Mouse (Mus musculus): Measurements from ENCODE around the gene Gdpd3.
"Not testable (repeated sequence)": the region's sequence is repeated elsewhere in the genome, so short reads cannot be mapped to it uniquely, and the experiment has no call there.

Gene Gdpd3

GRCm38 (mm10) chr7:126766201-126766600 is at the start of gene Gdpd3:
TSS of gene Gdpd3 (plus strand) at chr7:126766334.
- no peak for DNase-seq (ENCODE audit: low spot score in 2 of 2)

DNA sequence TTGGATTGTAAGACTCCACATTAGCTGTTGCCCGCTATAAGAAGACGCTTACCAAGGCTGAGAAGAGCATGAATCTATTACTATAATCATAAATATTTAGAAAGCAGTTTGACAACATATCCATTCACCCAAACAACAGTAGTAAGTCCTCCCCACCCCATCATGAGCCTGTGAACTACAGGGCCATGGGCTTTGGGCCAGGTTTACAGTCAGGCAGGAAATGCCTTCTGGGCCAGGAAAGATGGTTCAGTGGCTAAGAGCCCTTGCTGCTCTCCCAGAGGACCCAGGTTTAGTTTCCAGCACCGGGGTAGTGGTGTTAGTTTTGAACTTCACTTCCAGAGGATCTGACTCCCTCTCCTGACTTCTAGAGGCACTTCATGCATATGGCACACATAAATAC is 48.6 kb upstream of the Gdpd3 start:
- DNase-seq (ENCODE audit: low spot score in 2 of 2), result no peak

DNA sequence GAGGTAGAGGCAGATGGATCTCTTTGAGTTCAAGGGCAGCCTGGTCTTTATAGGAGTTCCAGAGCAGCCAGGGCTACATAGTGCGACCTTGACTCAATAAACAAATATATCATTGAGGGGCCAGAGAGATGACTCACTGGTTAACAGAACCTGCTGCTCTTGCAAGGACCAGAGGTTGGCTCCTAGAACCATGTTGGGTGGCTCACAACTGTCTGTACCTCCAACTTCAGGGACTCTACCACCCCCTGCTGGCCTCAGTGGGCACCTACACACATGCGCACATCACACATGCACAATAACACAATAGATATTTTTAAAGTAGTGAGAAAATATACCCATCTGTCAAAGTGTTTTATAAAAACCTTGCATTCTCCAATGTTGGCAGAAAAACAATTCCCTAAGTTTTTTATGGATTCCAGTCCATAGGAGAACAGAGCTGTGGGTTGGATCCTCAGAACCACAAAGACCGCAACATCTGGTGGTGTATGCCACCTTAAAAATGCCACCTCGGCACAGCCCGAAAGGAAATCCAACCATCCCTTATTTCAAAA is 47.3 kb upstream of the Gdpd3 start:
- peak in 1 of 2 experiments; percentile 50 for DNase-seq (ENCODE audit: low spot score in 2 of 2)

DNA sequence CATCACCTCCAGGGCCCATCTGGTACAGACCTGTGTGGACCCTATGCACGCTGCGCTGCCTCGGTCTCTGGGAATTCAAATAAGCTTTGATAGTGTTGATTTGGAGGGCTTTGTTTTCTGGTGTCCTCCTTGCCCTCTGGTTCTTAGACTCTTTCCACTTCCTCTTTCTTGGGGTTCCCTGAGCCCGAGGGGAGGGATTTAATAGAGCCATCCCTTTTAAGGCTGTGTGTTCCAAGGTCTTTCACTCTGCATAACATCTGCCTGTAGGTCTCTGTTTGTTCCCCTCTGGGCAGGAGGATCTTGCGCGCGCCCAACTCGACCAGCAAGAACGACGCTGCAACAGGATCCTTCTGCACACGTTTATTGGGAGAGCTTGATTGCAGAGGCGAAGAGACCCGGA is 44.5 kb upstream of the Gdpd3 start:
- no peak for DNase-seq (ENCODE audit: low spot score in 2 of 2)

DNA sequence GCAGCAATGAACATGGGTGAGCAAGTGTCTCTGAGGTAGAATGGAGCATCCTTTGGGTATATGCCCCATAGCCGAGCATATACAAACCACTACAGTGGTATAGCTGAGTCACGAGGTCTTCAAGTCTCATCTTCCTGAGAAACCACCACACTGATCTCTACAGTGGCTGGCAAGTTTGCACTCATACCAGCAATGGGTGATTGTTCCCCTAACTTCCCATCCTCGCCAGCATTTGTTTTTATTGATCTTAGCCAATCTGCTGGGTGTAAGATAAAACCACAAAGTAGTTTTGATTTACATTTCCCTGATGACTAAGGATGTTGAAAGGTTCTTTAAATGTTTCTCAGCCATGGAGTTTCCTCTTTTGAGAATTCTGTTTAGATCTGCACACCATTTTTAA is 41.1 kb upstream of the Gdpd3 start:
- DNase-seq (ENCODE audit: low spot score in 2 of 2), result no peak

GRCm38 (mm10) chr7:126725667-126726066 is 40.5 kb upstream of the Gdpd3 start:
- DNase-seq (ENCODE audit: low spot score in 2 of 2), result no peak

GRCm38 (mm10) chr7:126730256-126730789 is 35.8 kb upstream of the Gdpd3 start:
- DNase-seq (ENCODE audit: low spot score in 2 of 2), result not testable (repeated sequence)

DNA sequence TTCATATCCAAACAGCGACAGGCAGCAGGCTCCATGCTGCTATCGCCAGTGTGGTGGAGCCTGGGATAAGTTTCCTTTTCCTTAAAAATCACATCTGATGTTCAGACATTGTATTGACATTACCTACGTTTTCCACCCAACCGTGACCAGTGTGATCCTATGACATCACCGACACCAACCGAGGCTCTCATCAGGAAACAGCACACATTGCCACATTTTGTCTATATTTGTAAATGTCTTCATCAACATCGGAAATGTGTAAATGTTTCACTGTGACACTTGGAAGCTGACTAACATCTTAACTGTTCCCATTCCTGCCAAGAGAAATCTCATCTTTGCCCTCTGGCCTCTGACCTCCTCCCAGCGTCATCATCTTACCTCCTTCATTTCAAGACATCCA is 30.0 kb upstream of the Gdpd3 start:
- no peak for DNase-seq (ENCODE audit: low spot score in 2 of 2)

DNA sequence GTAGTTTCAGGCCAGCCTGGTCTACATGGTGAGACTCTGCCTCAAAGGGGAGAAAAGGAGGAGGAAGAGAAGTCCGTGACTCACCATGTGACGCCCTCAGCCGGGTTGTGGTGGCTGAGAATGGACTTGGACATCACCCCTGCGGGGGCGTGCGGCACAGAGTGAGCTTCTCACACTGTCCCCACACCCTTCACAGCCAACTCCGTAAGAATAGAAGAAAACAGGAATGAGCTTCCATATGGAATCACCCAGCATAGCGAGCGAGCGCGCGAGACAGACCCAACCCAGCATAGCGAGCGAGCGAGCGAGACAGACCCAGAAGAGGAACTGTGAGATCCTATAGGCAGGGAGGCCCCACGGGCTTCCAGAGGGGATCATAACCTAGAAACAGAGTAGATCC is 26.6 kb upstream of the Gdpd3 start:
- peak; percentile 72 to 77 for DNase-seq (ENCODE audit: low spot score in 2 of 2)

DNA sequence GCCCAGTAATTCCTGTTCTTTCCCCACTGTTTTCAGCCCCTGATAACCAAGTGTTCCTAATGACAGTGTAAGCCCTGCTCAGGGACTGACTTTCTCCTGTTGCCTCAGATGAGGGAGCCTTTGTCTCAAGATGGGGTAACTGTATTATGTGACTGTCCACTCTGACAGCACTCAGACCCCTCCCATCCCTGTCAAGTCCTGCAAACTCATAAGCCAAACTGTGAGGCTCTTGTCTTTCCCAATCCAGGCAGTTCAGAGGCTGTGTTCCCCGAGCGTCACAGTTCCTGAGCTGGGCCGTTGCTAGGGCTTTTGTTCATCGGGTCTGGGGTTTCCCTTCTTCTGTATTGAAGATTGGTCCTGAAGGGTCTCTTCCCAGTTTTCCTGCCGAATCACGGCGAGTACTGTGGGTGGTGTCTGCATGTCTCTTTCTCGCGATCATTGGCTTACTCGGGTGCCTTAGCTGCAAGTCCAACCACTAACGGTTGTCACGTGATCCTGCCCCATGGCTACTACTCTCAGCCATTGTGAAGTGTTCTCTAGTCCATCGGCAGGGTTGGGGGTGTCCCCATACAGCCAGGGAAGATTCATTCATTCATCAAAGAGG is 25.9 kb upstream of the Gdpd3 start:
- no peak for DNase-seq (ENCODE audit: low spot score in 2 of 2)

DNA sequence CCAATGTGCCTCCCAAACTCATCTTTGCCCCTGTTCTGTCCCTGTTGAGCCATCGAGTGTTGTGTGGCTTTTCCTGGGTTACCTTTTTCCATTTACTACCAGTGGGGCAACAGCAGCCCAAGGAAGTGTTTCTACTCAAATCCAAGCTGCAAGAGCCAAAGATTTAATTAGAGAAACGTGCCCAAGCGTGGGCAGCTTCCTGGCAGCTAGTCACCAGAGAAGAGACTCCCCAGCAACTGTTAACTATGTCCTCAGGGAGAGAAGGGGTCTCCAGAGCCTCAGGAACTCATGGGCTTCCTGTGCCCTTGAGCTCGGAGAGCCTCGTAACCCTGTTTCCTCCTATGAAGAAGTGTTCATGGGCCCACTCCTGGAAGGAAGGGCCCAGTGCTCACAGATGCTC is 25.2 kb upstream of the Gdpd3 start:
- DNase-seq (ENCODE audit: low spot score in 2 of 2), result no peak

- DNase-seq (ENCODE audit: low spot score in 2 of 2), result no peak
Measured at GRCm38 (mm10) chr7:126741452-126741851, 24.7 kb upstream of the Gdpd3 start.

- no peak for DNase-seq (ENCODE audit: low spot score in 2 of 2)
Measured at GRCm38 (mm10) chr7:126741964-126742482, 24.1 kb upstream of the Gdpd3 start.

- no peak for DNase-seq (ENCODE audit: low spot score in 2 of 2)
Measured at GRCm38 (mm10) chr7:126746066-126746465, 20.1 kb upstream of the Gdpd3 start.

GRCm38 (mm10) chr7:126746798-126747197 is 19.3 kb upstream of the Gdpd3 start:
- DNase-seq (ENCODE audit: low spot score in 2 of 2), result no peak

GRCm38 (mm10) chr7:126748824-126749223 is 17.3 kb upstream of the Gdpd3 start:
- no peak for DNase-seq (ENCODE audit: low spot score in 2 of 2)

DNA sequence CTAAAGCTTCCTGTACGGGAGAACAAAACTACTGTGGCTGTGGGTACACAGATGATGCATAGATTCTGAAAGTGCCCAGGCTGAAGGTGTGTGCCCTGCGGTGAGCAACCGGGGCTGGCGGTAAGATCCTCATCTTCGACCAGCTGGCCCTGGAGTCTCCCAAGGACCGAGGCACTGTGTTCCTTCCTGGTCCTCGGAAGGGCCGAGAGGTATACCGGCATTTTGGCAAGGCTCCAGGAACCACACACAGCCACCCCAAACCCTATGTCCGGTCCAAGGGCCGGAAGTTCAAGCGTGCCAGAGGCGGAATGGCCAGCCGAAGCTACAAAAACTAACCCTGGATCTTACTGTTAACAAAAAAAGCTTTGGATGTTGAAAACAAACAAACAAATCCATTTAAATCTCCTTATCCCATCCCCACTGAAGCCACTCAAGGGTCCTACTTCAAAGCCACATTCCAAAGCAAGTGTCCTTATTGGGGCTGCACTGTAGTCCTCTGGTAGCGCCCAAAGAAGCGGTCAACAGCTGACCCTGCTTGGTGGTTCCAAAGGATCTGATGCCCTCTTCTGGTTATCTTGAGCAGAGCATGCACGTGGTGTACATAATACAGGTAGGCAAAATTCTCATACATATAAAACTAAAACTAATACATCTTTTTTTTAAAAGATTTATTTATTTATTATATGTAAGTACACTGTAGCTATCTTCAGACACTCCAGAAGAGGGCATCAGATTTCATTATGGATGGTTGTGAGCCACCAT is 16.4 kb upstream of the Gdpd3 start:
- DNase-seq (ENCODE audit: low spot score in 2 of 2), result no peak

DNA sequence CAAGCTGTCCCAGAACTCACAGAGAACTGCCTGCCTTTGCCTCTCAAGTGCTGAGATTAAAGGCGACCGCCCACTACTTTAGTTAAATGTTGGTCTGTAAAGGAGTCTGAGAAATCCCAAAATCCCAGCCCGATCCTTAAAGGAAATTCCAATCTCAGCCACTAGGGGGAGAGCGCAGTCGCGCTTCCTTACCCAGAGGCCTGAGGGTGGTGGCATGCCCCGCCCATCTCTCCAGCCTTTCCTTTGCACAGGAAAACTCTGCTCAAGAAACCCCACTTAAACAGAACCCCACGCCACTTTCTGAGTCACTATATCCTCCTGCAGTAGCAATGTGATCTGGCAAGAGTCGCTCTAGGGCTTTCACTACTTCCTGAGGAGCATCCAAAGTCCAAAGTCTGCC is 11.3 kb upstream of the Gdpd3 start:
- DNase-seq (ENCODE audit: low spot score in 2 of 2), result peak; percentile 72 to 73

- no peak for DNase-seq (ENCODE audit: low spot score in 2 of 2)
Measured at GRCm38 (mm10) chr7:126758539-126758938, 7.6 kb upstream of the Gdpd3 start.

GRCm38 (mm10) chr7:126759050-126759671 is 7.0 kb upstream of the Gdpd3 start, which contains the start of gene Mapk3:
TSS of gene Mapk3 (plus strand) at chr7:126759601.
- DNase-seq (ENCODE audit: low spot score in 2 of 2), result peak; percentile 83 to 87

- DNase-seq (ENCODE audit: low spot score in 2 of 2), result no peak
Measured at GRCm38 (mm10) chr7:126759672-126760390, 6.3 kb upstream of the Gdpd3 start.

Data from right cerebral cortex, adult 2 months (tissue).